Mouse (Mus musculus): Measurements from ENCODE around the gene Mif4gd.
A peak's percentile ranks its signal among the peaks of the same experiment; 100 is the strongest.

The Mif4gd gene

GRCm38 (mm10) chr11:115632247-115632646, 19.5 kb upstream of the Mif4gd start:
- no peak for DNase-seq

DNA sequence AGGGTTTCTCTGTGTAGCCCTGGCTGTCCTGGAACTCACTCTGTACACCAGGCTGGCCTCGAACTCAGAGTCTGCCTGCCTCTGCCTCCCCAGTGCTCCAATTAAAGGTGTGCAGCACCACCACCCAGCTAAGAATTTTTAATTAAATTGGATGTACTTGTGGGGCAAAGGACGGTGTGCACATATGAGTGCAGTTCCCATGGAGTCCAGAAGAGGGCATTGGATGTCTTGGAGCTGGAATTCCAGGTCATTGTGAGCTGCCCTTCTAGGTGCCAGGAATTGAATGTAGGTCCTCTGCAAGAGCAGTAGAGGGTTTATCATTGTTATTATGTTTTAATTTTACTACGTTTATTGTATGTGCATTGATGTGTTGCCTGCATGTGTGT, 18.7 kb upstream of the Mif4gd start:
- peak; percentile 49 for DNase-seq

GRCm38 (mm10) chr11:115630532-115631504, 18.0 kb upstream of the Mif4gd start:
- no peak for DNase-seq

- DNase-seq, result no peak
Measured at GRCm38 (mm10) chr11:115629734-115630531, 17.2 kb upstream of the Mif4gd start.

DNA sequence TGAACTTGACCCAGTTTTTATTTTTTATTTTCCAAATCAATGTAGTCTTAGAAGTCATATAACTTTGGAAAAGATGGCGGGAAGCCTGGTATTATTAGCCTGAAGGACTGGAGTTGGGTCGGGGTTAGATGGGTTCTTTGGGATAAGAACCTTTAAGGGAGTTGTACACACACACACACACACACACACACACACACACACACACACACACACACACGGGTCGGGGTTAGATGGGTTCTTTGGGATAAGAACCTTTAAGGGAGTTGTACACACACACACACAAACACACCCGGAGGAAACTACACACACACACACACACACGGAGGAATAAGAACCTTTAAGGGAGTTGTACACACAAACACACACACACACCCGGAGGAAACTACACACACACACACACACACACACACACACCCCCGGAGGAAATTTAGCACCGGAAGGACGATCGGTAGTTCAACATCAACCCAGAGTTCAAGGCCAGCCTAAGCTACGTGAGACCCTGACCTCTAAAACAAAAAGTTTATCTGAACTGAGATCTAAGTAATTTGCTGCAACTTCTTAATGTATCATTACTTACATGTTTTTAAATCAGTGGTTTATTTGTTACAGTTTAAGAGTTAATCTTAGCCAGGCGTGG, 15.8 kb upstream of the Mif4gd start:
- DNase-seq, result no peak

- peak; percentile 97 for DNase-seq
Measured at GRCm38 (mm10) chr11:115627705-115628464, 15.1 kb upstream of the Mif4gd start, which contains the start of gene Slc25a19. TSS of gene Slc25a19 (minus strand) at chr11:115628295.

GRCm38 (mm10) chr11:115626824-115627616, 14.3 kb upstream of the Mif4gd start:
- DNase-seq, result no peak

DNA sequence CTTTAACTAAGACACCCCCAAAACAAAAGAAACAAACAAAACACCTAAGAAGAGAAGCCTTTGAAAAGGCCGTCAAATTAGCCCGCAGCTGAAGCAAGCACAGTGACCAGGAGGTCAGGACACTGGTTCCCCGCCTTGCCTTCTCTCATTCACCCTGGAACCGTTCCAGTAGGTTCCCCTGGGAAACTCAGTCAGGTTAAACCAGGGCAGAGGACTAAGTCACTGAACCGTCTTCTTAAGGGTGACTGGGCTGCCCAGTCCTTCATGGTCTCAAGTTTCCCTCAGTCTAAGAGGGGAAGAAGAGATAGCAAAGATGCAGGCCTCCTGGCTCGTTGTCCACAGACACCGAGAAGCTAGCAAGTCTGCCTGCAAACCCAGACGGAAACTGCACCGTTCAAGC, 13.1 kb upstream of the Mif4gd start:
- DNase-seq, result no peak

GRCm38 (mm10) chr11:115623487-115624070, 10.8 kb upstream of the Mif4gd start:
- no peak for DNase-seq

- no peak for DNase-seq
Measured at GRCm38 (mm10) chr11:115619949-115620348, 7.2 kb upstream of the Mif4gd start.

DNA sequence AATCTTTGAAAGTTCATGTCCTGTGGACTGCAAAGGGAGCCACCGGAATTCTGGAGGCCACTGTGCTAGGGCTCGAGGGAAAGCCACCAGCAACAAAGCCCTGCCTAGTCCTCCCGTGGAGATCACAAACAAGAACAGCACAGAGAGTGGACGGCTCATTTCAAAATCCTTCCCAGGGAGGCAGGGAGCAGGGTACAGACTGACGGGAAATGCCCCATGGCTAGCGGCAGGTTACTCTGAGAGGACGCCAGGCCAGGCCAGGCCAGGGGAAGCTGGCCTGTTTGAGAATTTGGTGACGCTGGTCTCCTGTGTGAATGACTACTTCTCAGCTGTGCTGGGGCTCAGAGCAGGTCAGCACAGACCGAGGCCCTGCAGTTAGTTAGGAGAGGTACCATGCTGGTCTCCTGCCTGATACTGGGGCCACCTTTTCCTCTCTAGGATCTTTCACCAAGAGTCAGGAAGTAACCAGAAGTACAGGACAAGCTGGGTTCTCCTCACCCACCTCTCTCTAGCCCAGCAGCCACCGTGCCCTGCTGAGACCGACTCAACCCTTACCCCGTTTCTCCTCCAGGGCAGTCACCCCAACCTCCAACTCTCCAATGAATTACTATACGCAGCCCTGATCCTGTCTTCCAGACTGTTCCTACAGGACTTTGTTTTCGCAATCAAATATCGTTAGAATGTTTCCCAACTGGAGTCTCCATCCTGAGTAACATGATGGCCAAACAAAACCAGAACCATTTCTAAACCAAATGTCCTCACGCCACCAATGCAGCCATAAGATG, 6.2 kb upstream of the Mif4gd start:
- DNase-seq, result no peak

- DNase-seq, result no peak
Measured at GRCm38 (mm10) chr11:115618001-115618400, 5.2 kb upstream of the Mif4gd start.

- no peak for DNase-seq
Measured at GRCm38 (mm10) chr11:115616893-115617292, 4.1 kb upstream of the Mif4gd start.

- no peak for DNase-seq
Measured at GRCm38 (mm10) chr11:115616371-115616770, 3.6 kb upstream of the Mif4gd start.

- DNase-seq, result no peak
Measured at GRCm38 (mm10) chr11:115615875-115616274, 3.1 kb upstream of the Mif4gd start.

GRCm38 (mm10) chr11:115615108-115615825, 2.5 kb upstream of the Mif4gd start:
- no peak for DNase-seq

DNA sequence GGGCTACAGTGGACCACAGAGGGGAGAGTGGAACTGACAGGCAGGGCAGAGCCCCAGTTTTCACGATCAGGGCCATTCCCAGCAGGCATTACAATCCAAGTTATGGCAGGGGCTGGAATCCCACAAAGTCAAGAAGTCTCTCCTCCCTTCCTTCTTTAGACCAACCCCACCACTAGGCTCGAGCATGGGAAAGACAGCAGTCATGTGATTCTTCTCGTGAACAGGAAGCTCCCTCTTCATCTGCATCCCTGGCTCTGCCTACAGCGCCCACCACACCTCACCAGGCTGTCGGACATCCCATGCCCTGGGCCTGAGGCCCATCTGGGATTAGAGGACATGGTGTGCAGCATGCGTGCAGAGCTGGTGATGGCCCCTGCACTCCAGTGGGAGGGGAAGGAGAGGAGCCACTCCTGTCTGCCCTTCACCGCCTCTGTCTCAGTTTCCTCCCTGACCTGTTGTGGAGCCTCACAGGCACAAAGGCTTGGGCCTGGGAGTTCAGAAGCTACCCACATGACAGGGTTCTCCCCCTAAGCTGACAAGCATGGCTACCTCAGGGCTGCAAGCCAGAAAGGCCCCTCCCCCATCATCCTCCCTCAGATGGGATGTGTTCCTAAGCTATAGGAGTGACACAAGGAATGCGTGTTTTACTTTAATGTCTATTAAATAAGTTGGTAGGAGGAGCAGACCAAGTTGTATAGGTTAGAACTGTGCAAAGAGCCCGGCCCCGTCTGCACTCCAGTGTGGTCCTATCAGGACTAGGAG, 1.8 kb upstream of the Mif4gd start:
- DNase-seq, result no peak

- DNase-seq, result peak; percentile 64
Measured at GRCm38 (mm10) chr11:115613138-115613945, 573 bp upstream of the Mif4gd start.
